Mouse (Mus musculus) cerebellum, adult 9-11 months (tissue): ENCODE measurements at regions not wholly inside any gene's neighbourhood (a gene's known extent, or its start where the extent isn't known, plus 50 kb on each side); places are given as distances from the start of the nearest gene placed in this dataset.

Experiments used
- DNase-seq: peaks from one replicate; pipeline ENCODE4 v3.0.0; 2022

GRCm38 (mm10) chr13:44151526-44151925 is 367.0 kb downstream of the Cd83 start:
- DNase-seq, result no peak

- no peak for DNase-seq
Observed at GRCm38 (mm10) chr13:44152806-44153613, 368.4 kb downstream of the Cd83 start.

GRCm38 (mm10) chr13:44153784-44154183 is 369.2 kb downstream of the Cd83 start:
- no peak for DNase-seq

- DNase-seq, result no peak
Observed at GRCm38 (mm10) chr13:44155956-44156355, 371.4 kb downstream of the Cd83 start.

- no peak for DNase-seq
Observed at GRCm38 (mm10) chr13:44156546-44156945, 372.0 kb downstream of the Cd83 start.

- DNase-seq, result no peak
Observed at GRCm38 (mm10) chr13:44157236-44157635, 372.7 kb downstream of the Cd83 start.

GRCm38 (mm10) chr13:44158364-44158763 is 373.8 kb downstream of the Cd83 start:
- no peak for DNase-seq

- no peak for DNase-seq
Observed at GRCm38 (mm10) chr13:44159346-44159745, 374.8 kb downstream of the Cd83 start.

- no peak for DNase-seq
Observed at GRCm38 (mm10) chr13:44164746-44165145, 380.2 kb downstream of the Cd83 start.

GRCm38 (mm10) chr13:44167186-44167585 is 382.6 kb downstream of the Cd83 start:
- no peak for DNase-seq

- DNase-seq, result no peak
Observed at GRCm38 (mm10) chr13:44168186-44168585, 383.6 kb downstream of the Cd83 start.

GRCm38 (mm10) chr13:44171639-44172038 is 387.1 kb downstream of the Cd83 start:
- no peak for DNase-seq

GRCm38 (mm10) chr13:44172701-44173100 is 388.1 kb downstream of the Cd83 start:
- no peak for DNase-seq

- no peak for DNase-seq
Observed at GRCm38 (mm10) chr13:44174236-44174635, 389.7 kb downstream of the Cd83 start.

GRCm38 (mm10) chr13:44175300-44176036 is 390.9 kb downstream of the Cd83 start:
- no peak for DNase-seq

- DNase-seq, result no peak
Observed at GRCm38 (mm10) chr13:44176121-44176520, 391.5 kb downstream of the Cd83 start.

- no peak for DNase-seq
Observed at GRCm38 (mm10) chr13:44178006-44178405, 393.4 kb downstream of the Cd83 start.

GRCm38 (mm10) chr13:44180384-44180783 is 395.8 kb downstream of the Cd83 start:
- no peak for DNase-seq

- DNase-seq, result no peak
Observed at GRCm38 (mm10) chr13:44182544-44183191, 398.1 kb downstream of the Cd83 start.

GRCm38 (mm10) chr13:44195365-44195764 is 410.8 kb downstream of the Cd83 start:
- DNase-seq, result no peak

GRCm38 (mm10) chr13:44206042-44206441 is 421.5 kb downstream of the Cd83 start:
- no peak for DNase-seq

- DNase-seq, result no peak
Observed at GRCm38 (mm10) chr13:44206448-44206847, 421.9 kb downstream of the Cd83 start.

- DNase-seq, result no peak
Observed at GRCm38 (mm10) chr13:44207400-44208005, 422.9 kb downstream of the Cd83 start.
